Mouse (Mus musculus) megakaryocyte-erythroid progenitor cell, adult 5-6 weeks (primary cell): ENCODE results near the gene Brip1. TPM values are rescaled to one million over a fixed set of nuclear protein-coding genes. Genes with fewer than 3 reads are reported as not detected.

Experiments
- ATAC-seq: replicated peaks from 2 replicates; pipeline ENCODE4 v1.8.0; 2016; ENCODE audit warnings: mild to moderate bottlenecking, inconsistent platforms; ENCODE audit not compliant: severe bottlenecking, poor library complexity, low FRiP score, low TSS enrichment
- total RNA-seq, 2 experiments: library from RNA; stranded (forward) in 1 of 2; stranded (reverse) in 1 of 2; fragments of 200-1000, 215-1000 nt in 1 of 2; fragments of >200 nt in 1 of 2; fragmentation: Nextera tagmentation in 1 of 2; gene quantifications; 2 replicates each; pipeline ENCODE4 v1.2.3; 2014 to 2017

Gene Brip1
- total RNA-seq, 2 experiments from 2014 or later, result 11.8 to 19.5 TPM

- ATAC-seq, result peak; percentile 65; the same call in 1 of the 2 replicates
Observed at GRCm38 (mm10) chr11:86117078-86117869, 83.7 kb downstream of the Brip1 start.

GRCm38 (mm10) chr11:86115955-86116354 is 85.0 kb downstream of the Brip1 start:
- 0 out of 2 replicates have a peak, but pooled peaks have one; percentile 41 for ATAC-seq

- no peak for ATAC-seq
Observed at GRCm38 (mm10) chr11:86107276-86107675, 93.7 kb downstream of the Brip1 start.

- peak; percentile 74 for ATAC-seq
Observed at GRCm38 (mm10) chr11:86106596-86106995, 94.4 kb downstream of the Brip1 start.

- ATAC-seq, result no peak
Observed at GRCm38 (mm10) chr11:86101191-86101590, 99.8 kb downstream of the Brip1 start.

- no peak for ATAC-seq
Observed at GRCm38 (mm10) chr11:86099341-86099740, 101.7 kb downstream of the Brip1 start.

- 0 out of 2 replicates have a peak, but pooled peaks have one; percentile 55 for ATAC-seq
Observed at GRCm38 (mm10) chr11:86088815-86089214, 112.2 kb downstream of the Brip1 start.

- ATAC-seq, result no peak
Observed at GRCm38 (mm10) chr11:86084522-86084921, 116.5 kb downstream of the Brip1 start.

GRCm38 (mm10) chr11:86078025-86078424 is 123.0 kb downstream of the Brip1 start:
- no peak for ATAC-seq

- ATAC-seq, result no peak
Observed at GRCm38 (mm10) chr11:86076966-86077365, 124.0 kb downstream of the Brip1 start.

GRCm38 (mm10) chr11:86076403-86076802 is 124.6 kb downstream of the Brip1 start:
- no peak for ATAC-seq

GRCm38 (mm10) chr11:86075371-86075770 is 125.6 kb downstream of the Brip1 start:
- ATAC-seq, result no peak

GRCm38 (mm10) chr11:86068651-86069050 is 132.3 kb downstream of the Brip1 start:
- no peak for ATAC-seq

- no peak for ATAC-seq
Observed at GRCm38 (mm10) chr11:86067154-86067553, 133.8 kb downstream of the Brip1 start.

GRCm38 (mm10) chr11:86064881-86065280 is 136.1 kb downstream of the Brip1 start:
- ATAC-seq, result no peak

- no peak for ATAC-seq
Observed at GRCm38 (mm10) chr11:86061243-86061642, 139.8 kb downstream of the Brip1 start.

GRCm38 (mm10) chr11:86059123-86059522 is 141.9 kb downstream of the Brip1 start:
- ATAC-seq, result no peak

- no peak for ATAC-seq
Observed at GRCm38 (mm10) chr11:86055806-86056205, 145.2 kb downstream of the Brip1 start.

- no peak for ATAC-seq
Observed at GRCm38 (mm10) chr11:86051383-86051782, 149.6 kb downstream of the Brip1 start.

- no peak for ATAC-seq
Observed at GRCm38 (mm10) chr11:86050430-86051280, 150.3 kb downstream of the Brip1 start.
